Mouse (Mus musculus) thymus, postnatal 0 days (tissue): ENCODE data around the gene S100b. TPM values are rescaled to one million over a fixed set of nuclear protein-coding genes. Genes with fewer than 3 reads are reported as not detected.

Experiments
- DNase-seq: peaks from one replicate; pipeline ENCODE4 v3.0.0-alpha.2; 2015; ENCODE audit warnings: low spot score
- polyA plus RNA-seq: library from polyadenylated mRNA; unstranded; fragments of >200 nt; fragmentation: Nextera tagmentation; extraction: Ambion mirVana; gene quantifications from 2 replicates; pipeline ENCODE4 v1.2.1, GENCODE M21; 2015

S100b gene
- polyA plus RNA-seq = 0.14 and 0.27 TPM in 2 replicates

DNA sequence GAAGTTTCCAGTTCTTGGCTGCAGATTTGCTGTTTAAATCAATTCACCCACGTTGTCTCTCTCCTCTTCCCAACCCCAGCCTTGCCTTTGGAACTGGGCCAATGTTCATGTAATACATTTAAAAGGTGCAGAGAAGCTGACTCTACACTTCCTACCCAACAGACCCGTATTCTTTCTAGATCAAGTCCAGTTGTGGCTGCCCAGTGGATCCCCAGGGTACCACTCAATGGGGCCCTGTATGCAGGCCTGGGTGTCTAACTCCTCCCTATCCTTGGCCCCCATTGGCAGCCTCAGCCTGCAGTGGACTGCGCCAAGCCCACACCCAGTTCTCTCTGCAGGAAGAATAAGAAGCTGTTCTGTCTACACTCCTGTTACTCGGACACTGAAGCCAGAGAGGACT is at the start of gene S100b:
TSS of gene S100b (plus strand) at position 318 of the 400 bp plus-strand sequence.
- DNase-seq = no peak

DNA sequence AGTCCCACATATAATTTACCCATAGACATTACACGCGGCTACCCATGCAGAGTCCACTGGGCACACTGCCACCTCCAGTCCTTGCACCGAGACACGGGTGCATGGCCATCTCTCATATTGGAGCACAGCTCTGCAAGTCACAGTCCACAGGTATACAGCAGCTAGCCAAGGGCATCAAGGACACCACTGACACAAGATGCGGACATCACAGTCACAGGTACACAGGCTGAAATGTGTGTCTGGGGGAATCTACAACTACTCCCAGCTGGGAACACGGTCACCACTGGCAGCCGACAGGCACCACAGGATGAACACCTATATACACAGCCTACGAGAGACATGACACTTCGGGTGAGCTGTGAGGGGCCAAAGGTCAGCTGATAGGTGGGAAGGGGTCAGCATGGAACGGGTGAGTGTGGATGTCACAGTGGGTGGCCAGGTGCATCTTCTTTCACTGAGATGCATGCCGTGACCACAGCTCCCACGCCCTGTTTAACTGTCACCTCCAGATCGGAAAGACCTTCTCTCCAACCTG is 46.3 kb upstream of the S100b start:
- no peak for DNase-seq

DNA sequence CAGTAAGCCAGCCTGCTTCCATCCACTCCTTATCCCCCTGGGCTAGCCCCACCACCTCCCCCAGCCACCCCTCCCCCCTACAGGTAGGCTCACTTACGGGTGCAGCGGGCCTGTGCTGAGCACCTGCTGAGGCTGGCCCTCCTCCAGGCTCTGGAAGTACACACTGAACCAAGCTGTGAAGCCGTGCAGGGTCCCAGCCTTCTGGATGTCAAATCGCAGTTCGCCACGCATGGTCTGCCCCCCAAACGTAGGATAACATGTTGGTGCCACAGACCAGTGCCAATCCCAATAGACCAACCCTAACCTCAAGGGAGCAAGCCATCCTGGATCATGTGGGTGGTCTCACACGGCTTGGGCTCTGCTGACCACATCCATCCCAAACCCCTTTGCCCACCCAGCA is 44.4 kb upstream of the S100b start:
- no peak for DNase-seq

DNA sequence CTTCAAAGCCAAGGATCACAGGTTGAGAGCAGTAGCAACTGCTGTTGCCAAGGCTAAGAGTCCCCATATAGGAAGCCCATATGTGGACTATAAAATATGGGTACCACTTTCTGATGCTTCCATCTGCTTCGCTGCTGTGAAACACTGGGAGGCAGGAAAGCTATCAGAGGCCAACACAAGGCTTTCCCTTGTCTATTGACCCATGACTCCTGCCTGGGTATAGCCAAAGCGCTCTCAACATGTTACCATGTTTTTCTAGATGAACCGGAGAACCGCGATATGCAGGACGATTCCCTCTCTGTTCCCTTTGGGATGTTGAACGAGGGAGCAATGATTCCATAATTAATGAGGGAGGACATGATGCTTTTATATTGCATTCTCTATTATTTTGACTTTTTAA is 42.8 kb upstream of the S100b start:
- DNase-seq = no peak

DNA sequence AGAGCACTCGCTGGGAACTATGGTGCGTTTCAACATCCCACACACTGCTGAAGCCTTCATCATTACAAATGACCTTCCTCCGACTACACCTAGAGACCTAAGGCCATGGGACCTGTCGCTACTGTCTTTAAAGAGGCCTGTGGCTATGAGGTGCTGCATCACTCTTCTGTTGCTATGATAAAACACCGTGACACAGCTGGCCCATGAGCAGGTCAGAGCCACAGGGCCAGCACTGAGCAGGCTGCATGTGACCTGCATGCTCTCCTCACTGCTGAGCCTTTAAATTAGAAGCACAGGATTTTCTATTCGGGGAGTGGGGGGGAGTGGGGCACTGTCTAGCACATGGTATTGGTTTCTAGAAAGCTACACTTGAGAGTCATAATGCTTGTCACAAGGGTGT is 41.5 kb upstream of the S100b start:
- DNase-seq = no peak

DNA sequence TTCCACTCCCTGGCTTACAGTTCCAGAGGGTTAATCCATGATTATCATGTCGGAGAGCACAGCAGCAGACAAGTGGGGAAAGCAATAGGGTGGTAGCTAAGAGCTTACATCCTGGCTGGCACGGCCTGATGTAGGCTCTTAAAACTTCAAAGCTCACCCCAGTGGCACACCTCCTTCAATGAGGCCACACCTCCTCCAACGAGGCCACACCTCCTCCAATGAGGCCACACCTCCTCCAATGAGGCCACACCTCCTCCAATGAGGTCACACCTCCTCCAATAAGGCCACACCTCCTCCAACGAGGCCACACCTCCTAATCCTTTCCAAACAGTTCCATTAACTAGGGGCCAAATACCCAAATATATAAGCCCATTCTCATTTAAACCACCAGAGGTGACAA is 39.5 kb upstream of the S100b start:
- no peak for DNase-seq

DNA sequence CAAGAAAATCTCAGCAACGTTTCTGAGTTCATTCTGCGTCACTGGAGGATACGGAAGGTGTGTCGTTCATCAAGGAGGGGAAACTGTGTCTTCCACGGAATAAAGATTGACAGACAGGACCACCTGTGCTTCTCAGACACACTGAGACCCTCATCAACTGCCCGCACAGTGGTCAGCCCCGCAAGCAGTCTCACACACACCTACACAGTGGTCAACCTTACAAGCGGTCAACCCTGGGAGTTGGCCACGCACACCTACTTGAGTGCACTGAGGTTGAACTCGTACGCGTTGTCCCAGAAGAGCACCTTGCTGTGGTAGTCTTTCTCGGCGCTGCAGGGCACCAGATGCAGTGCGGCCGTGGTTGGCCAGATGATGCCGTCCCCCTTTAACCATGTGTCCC is 36.6 kb upstream of the S100b start:
- no peak for DNase-seq

DNA sequence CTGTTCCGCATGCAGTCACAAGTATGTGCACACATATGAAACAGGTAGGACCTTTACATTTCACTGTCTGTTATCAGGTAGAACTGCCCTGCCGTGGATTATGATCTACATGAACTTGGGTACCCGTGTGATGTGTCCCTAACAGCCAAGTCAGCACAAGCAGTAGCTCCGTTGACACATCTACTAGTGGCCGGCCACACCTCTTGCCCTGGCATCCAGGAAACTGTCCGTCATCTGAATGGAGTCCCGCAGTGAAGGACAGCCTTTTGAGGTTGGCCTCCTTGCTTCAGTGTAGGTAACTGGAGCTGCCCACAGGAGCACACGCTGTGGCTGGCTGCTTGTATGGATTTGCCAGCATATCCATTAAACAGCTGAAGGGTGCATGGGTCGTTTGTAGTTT is 35.4 kb upstream of the S100b start:
- DNase-seq = no peak

DNA sequence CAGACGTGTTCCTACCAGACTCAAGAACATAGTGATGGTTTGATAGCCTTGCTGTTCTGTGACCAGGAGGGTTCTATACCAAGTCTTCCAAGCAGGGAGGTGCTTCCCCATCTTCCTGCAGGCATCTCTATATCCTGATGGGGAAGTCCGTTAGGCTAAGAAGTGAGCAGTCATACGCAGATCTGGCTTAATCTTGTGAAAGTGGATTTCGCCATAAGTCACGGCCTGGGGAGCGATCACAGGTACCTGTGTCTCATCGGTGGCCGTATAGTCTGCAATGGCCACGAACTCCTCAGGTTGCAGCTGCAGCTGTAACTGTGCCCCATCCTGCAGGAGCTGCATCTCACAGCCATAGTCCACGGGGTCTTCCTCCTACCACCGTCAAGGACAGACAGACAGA is 27.7 kb upstream of the S100b start:
- DNase-seq = no peak

DNA sequence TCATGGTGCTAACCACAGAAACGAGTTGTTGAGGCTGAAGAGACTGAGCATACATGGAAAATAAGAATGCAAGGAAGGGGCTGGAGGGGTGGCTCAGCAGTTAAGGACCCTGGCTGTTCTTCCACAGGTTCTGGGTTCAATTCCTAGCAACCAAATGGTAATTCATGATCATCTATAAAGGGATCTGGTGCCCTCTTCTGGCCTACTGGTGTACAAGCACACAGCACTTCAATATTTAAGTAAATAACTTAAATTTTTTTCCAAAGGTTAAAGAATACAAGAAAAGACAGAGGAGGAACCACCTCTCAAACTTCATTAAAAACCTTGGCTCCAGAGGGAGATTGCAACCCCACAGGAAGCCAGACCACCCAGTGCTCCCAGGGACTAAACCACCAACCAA is 24.0 kb upstream of the S100b start:
- DNase-seq = peak; percentile 9

DNA sequence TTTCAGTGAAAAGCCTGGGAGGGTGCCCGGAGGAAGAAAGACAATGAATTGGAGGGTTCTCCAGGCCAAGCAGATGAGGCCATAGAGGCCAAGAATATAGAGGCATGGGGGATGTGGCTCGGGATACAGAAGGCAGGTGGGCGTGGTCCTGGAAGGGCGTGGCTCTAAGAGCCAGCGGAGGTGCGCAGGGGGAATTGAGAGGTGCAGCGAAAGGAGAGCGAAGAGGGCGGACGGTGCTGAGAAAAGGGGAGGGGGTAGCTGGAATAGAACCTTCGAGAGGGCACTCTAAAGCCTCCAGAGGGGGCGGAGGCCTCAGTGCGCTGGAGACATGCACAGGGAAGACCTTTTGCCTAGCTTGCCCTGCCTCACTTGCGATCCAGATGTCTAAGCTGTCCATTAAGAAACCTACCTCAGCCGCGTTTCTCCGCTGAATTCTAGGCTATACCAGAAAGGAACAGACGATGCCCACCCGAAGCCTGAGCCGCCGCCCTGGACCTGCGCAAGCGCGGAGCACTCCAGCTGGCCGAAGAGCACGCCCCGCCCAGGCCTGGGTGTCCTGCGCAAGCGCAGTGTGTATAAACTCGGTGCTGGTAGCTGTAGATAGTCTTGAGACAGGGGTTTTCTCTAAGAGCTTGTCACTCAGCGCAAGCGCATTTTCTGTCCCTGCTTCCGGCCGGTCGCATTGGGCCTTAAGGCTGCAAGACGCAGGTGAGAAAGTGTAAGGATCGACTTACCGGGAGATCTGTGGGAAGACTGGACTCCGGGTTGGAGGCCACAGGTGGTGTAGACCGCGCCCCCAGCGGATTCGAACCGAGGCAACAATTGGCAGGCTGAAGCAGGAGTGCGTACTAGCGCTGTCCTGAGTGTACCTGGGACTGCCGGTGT is 16.1 kb upstream of the S100b start, which contains the start of gene Prmt2:
TSS of gene Prmt2 (minus strand) at position 525 of the 885 bp plus-strand sequence.
- DNase-seq = peak; percentile 92

DNA sequence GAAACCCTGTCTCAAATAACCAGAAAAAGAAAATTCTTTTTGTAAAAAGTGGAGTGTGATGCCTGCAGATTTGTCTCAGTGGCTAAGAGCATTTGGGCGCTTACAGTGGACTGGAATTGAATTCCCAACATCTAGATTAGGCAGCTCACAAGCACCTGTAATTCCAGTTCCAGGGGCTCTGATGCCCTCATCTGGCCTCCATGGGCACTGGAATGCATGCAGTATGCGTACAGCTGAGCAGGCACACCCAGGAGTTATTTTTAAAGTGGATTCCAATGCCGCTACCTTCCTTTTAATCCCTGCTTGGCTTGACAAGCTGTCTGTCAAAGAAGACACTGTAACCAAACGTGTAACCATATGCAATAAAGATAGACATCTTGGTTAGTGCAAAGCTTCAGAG is 14.3 kb upstream of the S100b start:
- DNase-seq = no peak

DNA sequence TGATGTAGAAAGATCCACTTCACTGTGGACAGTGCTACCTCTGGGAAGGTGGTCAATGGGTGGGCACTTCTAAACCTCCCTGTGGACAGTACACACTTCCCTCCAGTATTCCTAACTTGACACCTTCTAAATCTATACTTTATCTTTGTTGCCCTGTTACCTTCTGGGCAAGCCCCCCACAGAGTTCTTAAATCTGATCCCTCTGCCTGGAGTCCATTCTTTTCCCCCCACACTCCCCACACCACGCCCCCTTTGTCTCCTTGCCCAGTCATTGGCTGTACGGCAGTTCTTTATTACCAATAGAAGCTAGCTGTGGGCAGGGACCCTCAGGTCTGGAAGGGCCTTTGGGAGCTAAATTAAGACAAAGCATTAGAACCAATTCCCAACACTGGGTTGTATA is 8.5 kb upstream of the S100b start:
- DNase-seq = no peak

DNA sequence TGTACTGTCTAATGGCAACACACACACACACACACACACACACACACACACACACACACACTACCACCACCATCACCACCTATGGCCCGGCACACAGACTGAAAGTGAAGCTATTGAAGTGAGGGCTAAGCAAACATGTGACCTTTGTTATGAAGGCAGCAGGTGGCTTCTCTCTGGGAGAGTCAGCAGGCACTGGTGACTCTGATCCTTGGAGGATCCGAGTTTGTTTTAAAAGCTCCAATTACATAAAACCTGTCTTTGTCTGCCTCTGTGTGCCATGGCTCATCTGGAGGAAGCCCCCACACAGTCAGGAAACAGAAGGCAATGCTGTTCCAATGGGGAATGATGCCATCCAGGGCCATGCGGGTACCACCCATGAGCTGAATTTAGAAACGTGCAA is 7.1 kb upstream of the S100b start:
- DNase-seq = no peak

DNA sequence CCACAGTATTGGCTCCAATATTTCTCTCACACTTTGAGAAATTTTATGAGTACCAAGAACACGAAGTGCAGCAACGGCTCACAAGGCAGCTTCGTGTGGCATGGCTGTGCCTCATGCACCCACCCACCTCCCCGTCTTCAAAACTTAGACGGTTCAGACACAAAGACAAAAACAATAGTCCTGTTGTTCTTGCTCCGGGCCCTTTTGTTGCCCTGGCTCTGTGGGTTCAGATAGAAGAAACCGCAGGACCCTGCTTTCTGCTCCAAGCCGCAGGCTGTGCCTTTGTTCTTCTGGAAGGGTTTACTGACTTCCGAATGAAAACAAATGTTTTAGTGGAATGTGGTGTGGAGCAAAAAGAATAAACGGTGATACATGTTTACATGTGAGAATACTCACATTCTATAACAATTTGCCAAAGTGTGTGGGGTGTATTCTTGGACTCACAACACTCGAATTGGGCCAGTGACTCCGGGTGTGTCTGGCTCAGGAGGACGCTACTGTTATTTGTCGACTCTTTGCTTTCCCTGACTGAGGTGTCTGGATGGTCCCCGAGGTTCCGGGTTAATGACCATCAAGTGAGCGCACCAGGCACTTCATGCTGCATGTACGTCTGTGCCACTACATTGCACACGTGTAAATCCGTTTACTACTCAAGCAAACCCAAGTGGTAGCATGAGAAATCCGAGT is 5.5 kb upstream of the S100b start:
- no peak for DNase-seq

DNA sequence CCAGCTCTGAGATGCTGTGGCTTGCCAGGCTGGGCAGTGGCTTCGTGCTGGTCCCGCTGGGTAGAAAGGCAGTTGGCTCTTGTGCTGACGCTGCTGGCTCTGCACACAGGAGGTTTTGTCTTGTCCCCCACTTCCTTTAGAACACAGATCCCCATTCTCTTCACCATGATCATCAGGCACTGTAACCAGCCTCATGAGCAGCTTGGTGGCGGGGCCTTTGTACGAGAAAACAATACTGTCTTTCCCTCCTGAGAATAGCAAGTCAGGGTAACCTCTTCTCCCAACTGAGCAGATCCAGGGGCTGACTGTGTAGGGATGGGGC is 5.0 kb upstream of the S100b start:
- no peak for DNase-seq

DNA sequence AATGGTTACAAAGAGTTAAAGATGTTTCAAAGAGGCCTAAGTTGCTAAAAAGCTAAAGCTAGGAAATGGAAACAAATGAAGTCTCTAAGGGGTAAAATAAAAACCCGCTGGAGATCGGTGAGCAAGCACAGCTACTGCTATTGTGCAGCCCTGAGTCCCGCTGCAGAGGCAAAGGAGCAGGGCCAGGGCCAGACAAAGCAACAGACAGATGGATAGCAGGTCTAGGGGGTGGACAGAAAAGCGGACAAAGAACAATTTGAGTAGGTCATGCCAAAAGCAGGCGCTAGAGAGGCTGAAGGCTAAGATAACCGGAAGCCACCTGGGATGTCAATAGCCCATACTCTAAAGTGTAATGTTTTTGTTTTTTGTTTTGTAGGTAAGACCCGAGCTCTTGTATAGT is 2.8 kb upstream of the S100b start:
- no peak for DNase-seq

DNA sequence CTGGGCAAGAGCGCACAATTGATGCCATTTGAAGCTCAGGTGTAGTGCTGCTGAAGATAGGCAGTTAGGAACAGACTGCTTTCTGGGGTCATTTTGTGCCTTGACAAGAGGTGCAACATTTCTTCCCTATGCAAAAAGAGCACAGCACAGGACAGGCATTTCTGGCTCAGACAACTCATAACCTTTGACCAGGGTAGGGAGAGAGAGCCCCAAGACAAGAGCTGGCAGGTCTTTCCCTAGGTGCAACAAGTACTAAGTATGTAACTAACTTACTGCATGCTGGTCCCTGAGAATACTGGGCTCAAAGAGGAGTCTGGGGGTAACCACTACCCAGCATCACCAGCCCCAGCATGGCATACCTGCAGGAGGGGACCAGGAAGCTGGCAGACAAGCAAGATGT is 574 bp upstream of the S100b start:
- DNase-seq = no peak

DNA sequence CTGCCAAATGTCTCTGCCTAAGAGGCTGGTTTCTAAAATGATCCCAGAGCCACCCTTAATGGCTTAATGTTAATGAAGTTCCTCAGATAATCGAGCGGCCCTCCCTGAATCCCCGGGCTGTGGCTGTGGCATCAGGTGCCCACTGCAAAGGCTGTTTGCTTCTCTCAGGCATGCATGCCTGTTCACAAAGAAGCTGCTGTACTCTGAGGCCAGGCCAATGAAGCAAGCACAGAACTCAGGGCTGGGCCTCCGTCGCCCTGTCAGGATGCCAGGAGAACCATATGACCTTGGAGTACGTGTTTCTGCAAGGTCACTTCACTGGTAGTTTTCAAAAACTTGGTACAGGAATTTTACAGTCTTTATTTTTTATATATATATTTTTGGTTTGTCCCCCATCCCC is 2.0 kb downstream of the S100b start:
- DNase-seq = no peak

DNA sequence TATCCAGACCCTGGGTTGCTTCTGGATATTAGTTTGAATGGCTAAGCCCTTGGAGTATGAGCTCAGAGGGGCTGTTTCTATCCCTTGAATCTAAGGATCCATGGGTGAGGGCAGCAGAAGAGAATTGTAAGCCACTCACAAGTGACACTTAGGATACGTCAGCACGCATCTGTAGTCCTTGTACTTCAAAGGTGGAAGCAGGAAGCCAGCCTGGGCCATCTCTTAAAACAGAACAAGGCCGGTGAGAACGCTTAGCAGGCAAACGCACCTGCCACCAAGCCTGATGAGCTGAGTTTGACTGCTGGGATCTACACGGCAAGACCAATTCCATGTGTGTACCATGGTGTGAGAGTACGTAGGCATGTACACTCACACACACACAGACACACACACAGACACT is 3.6 kb downstream of the S100b start:
- peak; percentile 63 for DNase-seq

DNA sequence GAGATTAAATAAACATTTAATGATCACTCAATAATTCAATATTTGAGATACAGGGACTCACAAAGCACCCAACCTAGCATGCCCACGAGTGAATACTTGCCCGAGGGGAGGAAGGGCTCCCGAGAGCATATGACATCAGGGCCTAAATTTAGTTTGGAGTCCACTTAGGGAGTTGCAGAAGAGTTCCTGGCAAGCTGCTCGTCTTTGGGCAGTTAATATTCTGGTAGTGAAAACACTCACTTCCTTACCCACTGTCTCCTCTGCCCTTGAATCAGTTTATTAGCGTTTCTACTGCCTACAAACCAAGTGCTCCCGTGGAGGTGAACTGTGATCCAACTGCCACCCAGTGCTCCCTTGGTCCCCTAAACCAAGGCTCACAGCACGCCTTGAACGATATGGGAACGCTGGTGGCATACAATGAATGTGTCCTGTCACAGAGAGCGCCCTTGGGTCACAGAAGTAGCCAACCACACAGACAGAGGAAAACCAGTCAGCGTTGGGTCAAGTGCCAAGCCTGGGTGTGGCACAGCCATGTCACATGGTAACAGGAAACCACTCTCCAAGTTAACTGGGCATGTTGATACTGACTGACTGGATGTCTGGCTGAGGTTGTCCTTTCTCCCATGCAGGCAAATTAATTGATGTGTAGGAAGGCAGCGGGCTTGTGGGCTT is 4.2 kb downstream of the S100b start:
- no peak for DNase-seq

DNA sequence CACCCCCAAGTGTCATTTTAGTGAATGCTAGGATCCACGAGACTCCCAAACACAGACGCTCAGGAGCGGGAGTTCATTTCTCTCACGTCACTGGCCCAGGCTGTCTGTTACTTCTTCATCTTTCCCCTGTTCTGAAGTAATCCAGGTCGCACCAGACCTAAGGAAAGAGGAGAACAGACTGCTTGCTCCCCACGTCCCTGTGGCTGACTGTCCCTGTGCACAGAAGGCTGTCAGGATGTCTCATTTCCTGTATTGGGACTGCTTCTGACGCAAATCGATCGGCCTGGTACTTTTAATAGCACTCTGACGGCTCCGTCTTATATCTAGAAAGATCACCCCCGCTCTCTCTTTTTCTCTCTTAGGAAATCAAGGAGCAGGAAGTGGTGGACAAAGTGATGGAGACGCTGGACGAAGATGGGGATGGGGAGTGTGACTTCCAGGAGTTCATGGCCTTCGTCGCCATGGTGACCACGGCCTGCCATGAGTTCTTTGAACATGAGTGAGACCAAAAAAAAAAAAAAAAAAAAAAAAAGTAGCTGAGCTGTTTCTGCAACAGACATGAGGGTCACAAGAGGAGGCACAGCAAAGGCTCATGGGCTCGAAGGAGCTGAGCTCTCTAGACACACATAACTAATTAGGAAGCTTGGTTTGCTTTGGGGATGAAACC is 6.0 kb downstream of the S100b start:
- DNase-seq = no peak
